Mouse (Mus musculus): ENCODE measurements around the gene Cttn. TPM values are rescaled to one million over a fixed set of nuclear protein-coding genes. Genes with fewer than 3 reads are reported as not detected.

The Cttn gene
- 51.0 and 51.6 TPM in 2 replicates for polyA plus RNA-seq (2021; fragmentation: Nextera tagmentation)
- long read RNA-seq, experiment 1, transcript Cttn-202 (18 exons, 3,286 nt), result minor isoform, 8 of 142 reads
- long read RNA-seq, experiment 1, transcript Cttn-201 (17 exons, 2,913 nt), result major isoform, 20 of 142 reads
- long read RNA-seq, experiment 1, partial matches to known transcripts, result 47 of 142 reads
- long read RNA-seq, experiment 1, other reads (novel, unspliced or antisense), result 64 of 142 reads
- long read RNA-seq, experiment 2, transcript Cttn-201 (17 exons, 2,913 nt), result major isoform, 127 of 796 reads
- long read RNA-seq, experiment 2, transcript Cttn-202 (18 exons, 3,286 nt), result minor isoform, 98 of 796 reads
- long read RNA-seq, experiment 2, partial matches to known transcripts, result 56 of 796 reads
- long read RNA-seq, experiment 2, other reads (novel, unspliced or antisense), result 514 of 796 reads

DNA sequence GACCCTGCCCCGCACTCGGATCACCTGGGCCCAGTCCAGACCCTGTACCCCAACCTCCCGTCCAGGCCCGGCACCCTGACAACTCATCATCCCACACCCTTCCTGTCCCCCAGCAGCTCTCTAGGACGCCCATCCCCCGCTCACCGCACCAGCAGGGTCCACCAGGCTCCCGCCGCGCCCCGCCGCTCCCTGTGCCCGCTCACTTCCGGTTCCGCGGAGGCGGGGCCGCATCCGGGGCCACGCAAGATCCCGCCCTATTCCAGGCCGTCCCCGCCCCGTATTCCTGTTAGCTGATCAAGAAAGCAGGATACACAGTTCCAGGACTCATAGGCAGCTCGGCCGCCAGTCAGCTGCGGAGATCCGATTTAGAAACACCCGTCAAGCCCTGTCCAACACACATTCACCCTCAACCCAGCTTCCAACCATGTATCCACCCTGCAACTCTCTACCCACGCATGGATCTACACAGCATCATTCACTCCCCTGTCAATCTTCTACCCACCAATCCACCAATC is at the start of gene Cttn:
Gene Cttn, minus strand, starts transcription at position 465 of the 515 bp plus-strand sequence.

Other genes starting within 250 kb of the Cttn start
- gene Ppfia1, start 82.7 kb upstream of the Cttn start, polyA plus RNA-seq (2021; fragmentation: Nextera tagmentation), result 4.1 and 5.5 TPM in 2 replicates
- 2.0 TPM in 2 replicates for gene Fadd, start 111.5 kb upstream of the Cttn start, polyA plus RNA-seq (2021; fragmentation: Nextera tagmentation)